Mouse (Mus musculus): ENCODE measurements around the gene Hilpda. TPM values are rescaled to one million over a fixed set of nuclear protein-coding genes. Genes with fewer than 3 reads are reported as not detected.
A peak's percentile ranks its signal among the peaks of the same experiment; 100 is the strongest.

Hilpda gene
- polyA plus RNA-seq, 1 experiment from 2014 or later, result 41.7 TPM

DNA sequence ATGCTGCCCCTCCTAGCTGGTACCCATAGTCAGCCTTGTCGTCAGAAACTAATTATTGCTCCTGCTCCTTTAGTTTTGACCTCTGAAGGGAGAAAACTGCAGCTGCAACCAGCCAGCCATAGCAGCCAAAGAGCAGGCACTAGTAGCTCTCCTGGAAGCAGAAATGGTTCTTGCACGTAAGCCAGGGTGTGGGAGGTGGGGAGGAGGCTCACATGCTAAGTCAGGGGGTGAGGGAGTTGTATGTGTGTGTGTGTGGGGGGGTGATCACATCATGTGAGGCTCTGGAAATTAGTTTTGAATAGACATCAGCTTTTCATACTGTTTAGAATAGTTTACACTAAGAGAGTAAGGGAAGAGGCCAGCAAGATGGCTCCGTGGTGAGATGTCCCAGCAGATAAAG is 45.7 kb downstream of the Hilpda start:
- H3K4me3 ChIP-seq (ENCODE audit: low read length), result no peak overlapping the region
- 64% methylated on average over 3 of the region's 3 CpGs for WGBS

DNA sequence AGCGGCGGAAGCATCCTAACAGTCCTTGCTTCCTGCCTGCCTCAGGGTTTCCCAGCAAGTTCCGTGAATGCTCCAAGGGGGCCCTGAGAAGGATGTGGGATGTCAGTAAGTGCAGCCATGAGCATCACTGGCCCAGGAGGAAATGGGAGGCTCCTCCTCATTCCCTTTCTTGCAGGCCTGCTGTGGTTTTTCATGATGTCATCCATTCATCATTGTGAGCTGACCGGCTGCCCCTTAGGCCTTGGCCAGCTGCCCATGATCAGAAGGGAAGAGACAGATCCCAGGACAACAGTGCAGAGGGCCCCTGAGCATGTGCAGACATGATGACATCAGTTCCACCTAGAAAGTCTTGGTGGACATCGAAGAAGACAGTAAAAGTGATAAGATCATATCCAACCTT is 46.6 kb downstream of the Hilpda start, which contains the start of gene Fam71f1:
TSS of gene Fam71f1 (plus strand) at position 262 of the 400 bp plus-strand sequence.
- Histone ChIP-seq H3K36me3 (ENCODE audit: control insufficient read depth, insufficient read depth, low read length) (no peaks in the 10 kb centered on the region), H3K27me3 (ENCODE audit: control insufficient read depth, insufficient read depth, low read depth, low read length) (no peaks in the 10 kb centered on the region), H3K27ac (ENCODE audit: low read length) (no peak within 1 kb of the TSS), H3K4me3 (ENCODE audit: low read length) (no peak within 1 kb of the TSS), H3K9me3 (ENCODE audit: control insufficient read depth, low read length) (no peaks in the 10 kb centered on the region), H3K9ac (ENCODE audit: low read length) (no peak within 1 kb of the TSS), H3K4me2 (ENCODE audit: low read depth, low read length) (no peak within 1 kb of the TSS), H3K4me1 (replicated peaks; ENCODE audit: control insufficient read depth, insufficient read depth, low read length) (no peaks in the 10 kb centered on the region)
- peak; percentile 81 for ATAC-seq (ENCODE audit: low read depth)
- 50% methylated on average over 5 of the region's 5 CpGs for WGBS

More for the DNA sequence above, 45.7 kb downstream of the Hilpda start:
- ATAC-seq (ENCODE audit: low read depth), result no peak
- Histone ChIP-seq H3K9me3 (ENCODE audit: control insufficient read depth, low read length) (no peaks in the 10 kb centered on the region), H3K4me2 (ENCODE audit: low read depth, low read length) (no peak overlapping the region), H3K36me3 (ENCODE audit: control insufficient read depth, insufficient read depth, low read length) (no peaks in the 10 kb centered on the region), H3K27ac (ENCODE audit: low read length) (no peak overlapping the region), H3K27me3 (ENCODE audit: control insufficient read depth, insufficient read depth, low read depth, low read length) (no peaks in the 10 kb centered on the region), H3K4me1 (replicated peaks; ENCODE audit: control insufficient read depth, insufficient read depth, low read length) (no peaks in the 10 kb centered on the region), H3K9ac (ENCODE audit: low read length) (no peak overlapping the region)

DNA sequence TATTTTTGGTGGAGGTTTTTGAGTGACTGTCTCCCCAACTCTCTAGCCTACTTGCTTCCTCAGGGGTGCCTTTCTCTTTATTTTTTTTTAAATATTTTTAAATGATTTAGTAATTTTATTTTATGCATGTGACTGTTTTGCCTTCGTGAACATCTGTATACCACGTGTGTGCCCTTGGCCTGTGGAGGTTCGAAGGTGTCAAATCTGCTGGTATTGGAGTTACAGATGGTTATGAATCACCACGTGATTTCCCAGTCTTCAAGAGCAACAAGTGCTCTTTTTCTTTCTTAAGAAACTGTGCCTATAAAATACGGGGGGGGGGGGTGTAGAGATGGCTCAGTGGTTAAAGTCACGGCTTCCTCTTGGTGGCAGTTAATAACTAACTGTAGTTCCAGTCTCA is 49.3 kb downstream of the Hilpda start:
- Histone ChIP-seq H3K4me2 (ENCODE audit: low read depth, low read length) (no peak overlapping the region), H3K4me3 (ENCODE audit: low read length) (no peak overlapping the region), H3K9me3 (ENCODE audit: control insufficient read depth, low read length) (no peaks in the 10 kb centered on the region), H3K36me3 (ENCODE audit: control insufficient read depth, insufficient read depth, low read length) (no peaks in the 10 kb centered on the region), H3K4me1 (replicated peaks; ENCODE audit: control insufficient read depth, insufficient read depth, low read length) (no peaks in the 10 kb centered on the region), H3K27ac (ENCODE audit: low read length) (no peak overlapping the region), H3K27me3 (ENCODE audit: control insufficient read depth, insufficient read depth, low read depth, low read length) (no peaks in the 10 kb centered on the region), H3K9ac (ENCODE audit: low read length) (no peak overlapping the region)
- WGBS, result 68% methylated on average over 6 of the region's 6 CpGs
- ATAC-seq (ENCODE audit: low read depth), result no peak

DNA sequence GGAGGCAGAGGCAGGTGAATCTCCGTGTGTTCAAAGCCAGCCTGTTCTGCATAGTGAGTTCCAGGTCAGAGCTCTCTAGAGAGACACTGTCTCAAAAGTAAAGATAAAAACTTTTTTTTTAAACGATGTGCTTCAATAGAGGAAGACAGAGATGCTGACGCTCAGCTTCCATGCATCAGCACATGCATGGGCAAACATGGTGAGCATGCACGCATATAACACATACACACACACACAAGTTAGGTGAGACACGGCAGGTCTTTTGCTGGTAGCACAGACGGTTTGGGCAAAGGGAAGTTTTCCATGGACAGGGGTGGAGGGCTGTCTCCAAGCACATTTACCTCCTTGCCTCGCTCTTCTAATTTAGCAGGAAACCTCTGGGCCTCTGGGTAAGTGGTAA is 49.9 kb downstream of the Hilpda start:
- H3K4me2 ChIP-seq (ENCODE audit: low read depth, low read length), result no peak overlapping the region
- no peak for ATAC-seq (ENCODE audit: low read depth)
- H3K27ac ChIP-seq (ENCODE audit: low read length), result no peak overlapping the region
- H3K9ac ChIP-seq (ENCODE audit: low read length), result no peak overlapping the region
- no peaks in the 10 kb centered on the region for H3K4me1 ChIP-seq (replicated peaks; ENCODE audit: control insufficient read depth, insufficient read depth, low read length)
- H3K4me3 ChIP-seq (ENCODE audit: low read length), result no peak overlapping the region
- H3K9me3 ChIP-seq (ENCODE audit: control insufficient read depth, low read length), result no peaks in the 10 kb centered on the region
- WGBS, result 88% methylated on average over 7 of the region's 7 CpGs
- H3K27me3 ChIP-seq (ENCODE audit: control insufficient read depth, insufficient read depth, low read depth, low read length), result no peaks in the 10 kb centered on the region
- H3K36me3 ChIP-seq (ENCODE audit: control insufficient read depth, insufficient read depth, low read length), result no peaks in the 10 kb centered on the region

- Histone ChIP-seq H3K4me3 (ENCODE audit: low read length) (no peak overlapping the region), H3K4me1 (replicated peaks; ENCODE audit: control insufficient read depth, insufficient read depth, low read length) (no peaks in the 10 kb centered on the region), H3K27ac (ENCODE audit: low read length) (no peak overlapping the region), H3K4me2 (ENCODE audit: low read depth, low read length) (no peak overlapping the region), H3K9ac (ENCODE audit: low read length) (no peak overlapping the region), H3K9me3 (ENCODE audit: control insufficient read depth, low read length) (no peaks in the 10 kb centered on the region), H3K27me3 (ENCODE audit: control insufficient read depth, insufficient read depth, low read depth, low read length) (no peaks in the 10 kb centered on the region), H3K36me3 (ENCODE audit: control insufficient read depth, insufficient read depth, low read length) (no peaks in the 10 kb centered on the region)
- WGBS, result 70% methylated on average over 4 of the region's 4 CpGs
- no peak for ATAC-seq (ENCODE audit: low read depth)
Observed at GRCm38 (mm10) chr6:29322735-29323134, 50.4 kb downstream of the Hilpda start.

Other genes starting within 250 kb of the Hilpda start
- not detected in 2 replicates for gene Lep, start 212.3 kb upstream of the Hilpda start, polyA plus RNA-seq (2015; fragmentation: Nextera tagmentation; extraction: Ambion mirVana)
- 32.9 and 33.5 TPM in 2 replicates for gene Rbm28, start 107.5 kb upstream of the Hilpda start, polyA plus RNA-seq (2015; fragmentation: Nextera tagmentation; extraction: Ambion mirVana)
- gene Prrt4, start 92.9 kb upstream of the Hilpda start, polyA plus RNA-seq (2015; fragmentation: Nextera tagmentation; extraction: Ambion mirVana), result 0.28 and 0.30 TPM in 2 replicates
- 42.7 and 45.7 TPM in 2 replicates for gene Impdh1, start 56.1 kb upstream of the Hilpda start, polyA plus RNA-seq (2015; fragmentation: Nextera tagmentation; extraction: Ambion mirVana)
- 0.51 and 0.57 TPM in 2 replicates for gene Fam71f2, start 7.1 kb downstream of the Hilpda start, polyA plus RNA-seq (2015; fragmentation: Nextera tagmentation; extraction: Ambion mirVana)
- not detected in 2 replicates for gene Fam71f1, start 46.7 kb downstream of the Hilpda start, polyA plus RNA-seq (2015; fragmentation: Nextera tagmentation; extraction: Ambion mirVana)
- gene Calu, start 75.6 kb downstream of the Hilpda start, polyA plus RNA-seq (2015; fragmentation: Nextera tagmentation; extraction: Ambion mirVana), result 442 and 447 TPM in 2 replicates
- gene Opn1sw, start 116.0 kb downstream of the Hilpda start, polyA plus RNA-seq (2015; fragmentation: Nextera tagmentation; extraction: Ambion mirVana), result 0.35 and 0.48 TPM in 2 replicates
- gene Ccdc136, start 123.8 kb downstream of the Hilpda start, polyA plus RNA-seq (2015; fragmentation: Nextera tagmentation; extraction: Ambion mirVana), result 12.8 and 13.8 TPM in 2 replicates
- 5.7 and 5.8 TPM in 2 replicates for gene Flnc, start 160.8 kb downstream of the Hilpda start, polyA plus RNA-seq (2015; fragmentation: Nextera tagmentation; extraction: Ambion mirVana)
- gene Atp6v1f, start 195.2 kb downstream of the Hilpda start, polyA plus RNA-seq (2015; fragmentation: Nextera tagmentation; extraction: Ambion mirVana), result 208 and 220 TPM in 2 replicates
- gene Atp6v1fnb, start 198.9 kb downstream of the Hilpda start, polyA plus RNA-seq (2015; fragmentation: Nextera tagmentation; extraction: Ambion mirVana), result not detected in 2 replicates
- gene Kcp, start 235.5 kb downstream of the Hilpda start, polyA plus RNA-seq (2015; fragmentation: Nextera tagmentation; extraction: Ambion mirVana), result 11.5 and 12.6 TPM in 2 replicates

Measured in lung, embryonic 16.5 days (tissue).